Mouse (Mus musculus) C2C12 (cell line): ENCODE results near the gene Dlk2.

ENCODE experiments used
- CEBPB ChIP-seq: IDR thresholded peaks from one replicate; pipeline ENCODE4 v1.6.1; 2011; ENCODE audit warnings: low read depth, mild to moderate bottlenecking, control low read depth, moderate library complexity
- CTCF ChIP-seq: IDR thresholded peaks from one replicate; pipeline ENCODE4 v1.5.1; 2011; ENCODE audit not compliant: control insufficient read depth, insufficient read depth, insufficient read length
- MAX ChIP-seq: IDR thresholded peaks from one replicate; pipeline ENCODE4 v1.6.1; 2011; ENCODE audit warnings: mild to moderate bottlenecking, control low read depth
- USF1 ChIP-seq: IDR thresholded peaks from one replicate; pipeline ENCODE4 v1.6.1; 2011; ENCODE audit warnings: low read depth, mild to moderate bottlenecking, control low read depth, moderate library complexity

DNA sequence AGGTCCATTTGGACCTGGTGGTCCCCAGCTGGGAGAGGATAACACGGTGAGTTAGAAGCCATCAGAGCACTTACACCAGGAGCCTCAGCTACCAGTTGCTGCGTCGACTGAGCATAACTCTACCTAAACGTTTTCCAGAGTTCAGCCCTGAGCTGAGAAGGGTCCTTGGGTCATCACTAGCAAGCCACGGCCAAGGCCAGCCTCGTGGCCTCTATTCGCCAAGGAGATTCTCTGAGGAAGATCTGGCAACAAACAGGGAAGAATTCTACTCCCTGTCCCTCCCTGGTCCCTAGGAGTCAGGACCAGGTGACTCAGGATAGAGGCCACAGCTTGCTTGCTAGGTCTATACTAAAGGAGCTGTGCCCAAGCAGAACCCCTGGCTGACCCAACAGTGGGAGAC, 29.7 kb upstream of the Dlk2 start:
- TF ChIP-seq CTCF = no peak
- TF ChIP-seq MAX = no peak
- TF ChIP-seq CEBPB = no peak
- TF ChIP-seq USF1 = no peak
